8 mouse cellular contexts compared by ENCODE assay signal in genomic region chr19:46499836-46500580, GRCm38 (mm10). TPM values are rescaled to one million over a fixed set of nuclear protein-coding genes. Genes with fewer than 3 reads are reported as not detected.
A peak's percentile ranks its signal among the peaks of the same experiment; 100 is the strongest.
DNase-seq lines count a peak whose midpoint lies in the region; ATAC-seq lines count a peak whose summit lies in the region.

No protein-coding gene starts in this region.

- peaks cover 4% of the 10 kb centered on the region for H3K4me1 ChIP-seq in brown adipose tissue, adult 24 weeks (ENCODE audit: control insufficient read depth, insufficient read depth, insufficient read length, low read length)
- peaks cover 17% of the 10 kb centered on the region for H3K4me1 ChIP-seq in heart, embryonic 13.5 days
- H3K4me1 ChIP-seq in liver, embryonic 12.5 days = peaks cover 37% of the 10 kb centered on the region
- peaks cover 7% of the 10 kb centered on the region for H3K4me1 ChIP-seq in stomach, embryonic 15.5 days

- peak overlapping the region; percentile 80 for H3K4me3 ChIP-seq in brown adipose tissue, adult 24 weeks (ENCODE audit: insufficient read depth, low read depth, low read length)
- peak overlapping the region; percentile 79 for H3K4me3 ChIP-seq in heart, embryonic 13.5 days
- H3K4me3 ChIP-seq in liver, embryonic 12.5 days = peak overlapping the region; percentile 87
- H3K4me3 ChIP-seq in stomach, embryonic 15.5 days (replicated peaks) = peak overlapping the region; percentile 92

- peaks cover under 1% of the 10 kb centered on the region; the same call in 1 of the 2 replicates for H3K36me3 ChIP-seq in heart, embryonic 13.5 days
- H3K36me3 ChIP-seq in liver, embryonic 12.5 days = no peaks in the 10 kb centered on the region
- H3K36me3 ChIP-seq in stomach, embryonic 15.5 days = no peaks in the 10 kb centered on the region

- no peaks in the 10 kb centered on the region for H3K9me3 ChIP-seq in heart, embryonic 13.5 days
- no peaks in the 10 kb centered on the region for H3K9me3 ChIP-seq in liver, embryonic 12.5 days (replicated peaks)
- no peaks in the 10 kb centered on the region for H3K9me3 ChIP-seq in stomach, embryonic 15.5 days

- WGBS in heart, embryonic 13.5 days = under 1% methylated on average over 48 of the region's 52 CpGs
- WGBS in liver, embryonic 12.5 days (ENCODE audit: insufficient replicate concordance) = under 1% methylated on average over 49 of the region's 52 CpGs
- under 1% methylated on average over 48 of the region's 52 CpGs for WGBS in stomach, embryonic 15.5 days

- H3K27me3 ChIP-seq in heart, embryonic 13.5 days (replicated peaks) = no peaks in the 10 kb centered on the region
- H3K27me3 ChIP-seq in liver, embryonic 12.5 days (replicated peaks) = no peaks in the 10 kb centered on the region
- H3K27me3 ChIP-seq in stomach, embryonic 15.5 days (replicated peaks) = no peaks in the 10 kb centered on the region

- H3K4me2 ChIP-seq in heart, embryonic 13.5 days = peak overlapping the region; percentile 88
- peak overlapping the region; percentile 99 for H3K4me2 ChIP-seq in liver, embryonic 12.5 days
- peak overlapping the region; percentile 84 for H3K4me2 ChIP-seq in stomach, embryonic 15.5 days

- ATAC-seq in heart, embryonic 13.5 days (ENCODE audit: extremely low read depth, insufficient number of reproducible peaks, low FRiP score, low TSS enrichment) = peak; percentile 81
- ATAC-seq in liver, embryonic 12.5 days = peak; percentile 66
- peak; percentile 79 for ATAC-seq in stomach, embryonic 15.5 days (ENCODE audit: insufficient read depth, low FRiP score, low read depth)

- peak overlapping the region; percentile 99 for H3K9ac ChIP-seq in heart, embryonic 13.5 days
- H3K9ac ChIP-seq in liver, embryonic 12.5 days = peak overlapping the region; percentile 96
- peak overlapping the region; percentile 78 for H3K9ac ChIP-seq in stomach, embryonic 15.5 days

- H3K27ac ChIP-seq in brown adipose tissue, adult 24 weeks (replicated peaks; ENCODE audit: low read depth, low read length) = peak overlapping the region; percentile 99
- peak overlapping the region; percentile 100 for H3K27ac ChIP-seq in heart, embryonic 13.5 days (replicated peaks)
- peak overlapping the region; percentile 99 for H3K27ac ChIP-seq in liver, embryonic 12.5 days
- peak overlapping the region; percentile 100 for H3K27ac ChIP-seq in stomach, embryonic 15.5 days

- DNase-seq in CD4-positive, CD25-positive, alpha-beta regulatory T cell, adult 2 months (ENCODE audit: low read depth, low spot score) = peak; percentile 100
- peak; percentile 94 for DNase-seq in fat pad, adult 2 months (ENCODE audit: extremely low read depth, low read depth, low spot score)
- peak; percentile 99 for DNase-seq in kidney, postnatal 10 days
- DNase-seq in natural killer cell, adult 2 months (ENCODE audit: low spot score in 2 of 2) = peak; percentile 95 to 97

RNA-seq across cellular contexts. Expression of gene Trim8, which starts 1.5 kb away (rescaled TPM):
- polyA plus RNA-seq in brown adipose tissue, adult 24 weeks (2012; ENCODE audit: insufficient read depth, insufficient read length, missing spikeins) = 12.4 and 17.4 TPM in 2 replicates
- polyA plus RNA-seq in heart, embryonic 13.5 days (2015; fragmentation: Nextera tagmentation; extraction: Ambion mirVana) = 13.2 and 13.9 TPM in 2 replicates
- polyA plus RNA-seq in liver, embryonic 12.5 days (2016; fragmentation: Nextera tagmentation; extraction: Ambion mirVana) = 19.0 and 19.5 TPM in 2 replicates
- 20.4 and 20.9 TPM in 2 replicates for polyA plus RNA-seq in stomach, embryonic 15.5 days (2015; fragmentation: Nextera tagmentation; extraction: Ambion mirVana)

Comparison
In these comparisons a context has a peak if more than half of its experiments do, and no peak if none do; other contexts are left out.
1. Peak in every context shown above with its lines: DNase-seq, ATAC-seq, H3K4me3 ChIP-seq and H3K27ac ChIP-seq.